Mouse (Mus musculus) Patski (cell line): Measurements from ENCODE around the gene Notch2. TPM values are rescaled to one million over a fixed set of nuclear protein-coding genes. Genes with fewer than 3 reads are reported as not detected.

ENCODE experiments used
- ATAC-seq: fragments of 100-300 bp; one replicate; pipeline ENCODE4 v1.8.0; 2021
- CTCF ChIA-PET: fragments of 350-600 bp; sonication (Branson Sonifier 250); formaldehyde crosslinking; loops from one replicate; lab custom pipeline; 2022; ENCODE audit warnings: inconsistent platforms; lab: Charles Lee
- POLR2A ChIA-PET: fragments of 350-600 bp; sonication (Branson Sonifier 250); formaldehyde crosslinking; loops from one replicate; lab custom pipeline; 2022; ENCODE audit warnings: antibody characterized with exemption, inconsistent platforms; lab: Charles Lee
- DNase-seq: peaks from one replicate; pipeline ENCODE4 v3.0.0-alpha.2; 2011; ENCODE audit warnings: low read depth, low spot score
- H3K27me3 ChIP-seq: fragments of 371-371 bp; one replicate; pipeline ENCODE4 v1.5.1; 2021
- CTCF ChIP-seq: fragments of 100-300 bp; IDR thresholded peaks from one replicate; pipeline ENCODE4 v1.5.1; 2021
- in situ Hi-C: fragments of 300-500 bp; cut with MboI; formaldehyde crosslinking; loops from 3 replicates; pipeline ENCODE4 v1.11.1; 2018; ENCODE audit warnings: low pct_unique_long_range_greater_than_20kb, mixed read lengths
- polyA plus RNA-seq: library from polyadenylated mRNA; unstranded; gene quantifications from one replicate; pipeline ENCODE4 v1.2.3, GENCODE M21; 2021

Gene Notch2
- polyA plus RNA-seq, 1 experiment from 2014 or later = 65.2 TPM

- in situ Hi-C loops = no loop called here
- DNase-seq (no peak), ATAC-seq (no peak)
- H3K27me3 ChIP-seq = no peaks in the 10 kb centered on the region
- ChIA-PET POLR2A (interaction anchor here (1.0 kb wide), 1 partner anchor 10 kb away, joined by 4 read pairs; no protein-coding TSS in a partner anchor), CTCF (interaction anchor here (1.1 to 2.9 kb wide), 5 partner anchors 10 to 136 kb away, joined by 3 to 9 read pairs (median 5); no protein-coding TSS in a partner anchor)
- no peak for TF ChIP-seq CTCF
These were observed 36.6 kb upstream of the Notch2 start for GRCm38 (mm10) chr3:97976706-97977105.

GRCm38 (mm10) chr3:97978710-97979109 is 34.6 kb upstream of the Notch2 start:
- DNase-seq (no peak), ATAC-seq (no peak)
- POLR2A ChIA-PET = no interaction called here
- CTCF ChIA-PET = interaction anchor here (1.4 kb wide), 1 partner anchor 8 kb away, joined by 4 read pairs; no protein-coding TSS in a partner anchor
- in situ Hi-C loops = no loop called here
- H3K27me3 ChIP-seq = no peaks in the 10 kb centered on the region
- no peak for TF ChIP-seq CTCF

GRCm38 (mm10) chr3:97980683-97981327 is 32.5 kb upstream of the Notch2 start:
- DNase-seq (no peak), ATAC-seq (no peak)
- ChIA-PET POLR2A (no interaction called here), CTCF (interaction anchor here (1.4 kb wide), 1 partner anchor 16 kb away, joined by 4 read pairs; no protein-coding TSS in a partner anchor)
- no peaks in the 10 kb centered on the region for H3K27me3 ChIP-seq
- no peak for TF ChIP-seq CTCF
- in situ Hi-C loops = no loop called here

GRCm38 (mm10) chr3:97981376-97981906 is 31.9 kb upstream of the Notch2 start:
- TF ChIP-seq CTCF = no peak
- no peaks in the 10 kb centered on the region for H3K27me3 ChIP-seq
- POLR2A ChIA-PET = no interaction called here
- ATAC-seq = no peak
- CTCF ChIA-PET = interaction anchor here (1.1 to 1.4 kb wide), 3 partner anchors 12 to 34 kb away, joined by 3 to 4 read pairs (median 4); no protein-coding TSS in a partner anchor
- in situ Hi-C loops = no loop called here
- no peak for DNase-seq

GRCm38 (mm10) chr3:97984870-97985506 is 28.3 kb upstream of the Notch2 start:
- ChIA-PET CTCF (interaction anchor here (1.1 to 5.8 kb wide), 3 partner anchors 13 to 349 kb away, joined by 3 to 31 read pairs (median 3); no protein-coding TSS in a partner anchor), POLR2A (interaction anchor here (1.8 kb wide), 1 partner anchor 12 kb away, joined by 7 read pairs; no protein-coding TSS in a partner anchor)
- H3K27me3 ChIP-seq = no peaks in the 10 kb centered on the region
- DNase-seq (no peak), ATAC-seq (no peak)
- in situ Hi-C loops = no loop called here
- no peak for TF ChIP-seq CTCF

GRCm38 (mm10) chr3:97985691-97986090 is 27.6 kb upstream of the Notch2 start:
- H3K27me3 ChIP-seq = no peaks in the 10 kb centered on the region
- ChIA-PET CTCF (interaction anchor here (1.1 to 5.8 kb wide), 5 partner anchors 10 to 348 kb away, joined by 3 to 31 read pairs (median 5); no protein-coding TSS in a partner anchor), POLR2A (interaction anchor here (1.8 kb wide), 1 partner anchor 11 kb away, joined by 7 read pairs; no protein-coding TSS in a partner anchor)
- no peak for TF ChIP-seq CTCF
- in situ Hi-C loops = no loop called here
- DNase-seq (no peak), ATAC-seq (no peak)

GRCm38 (mm10) chr3:97987153-97987552 is 26.2 kb upstream of the Notch2 start:
- no peaks in the 10 kb centered on the region for H3K27me3 ChIP-seq
- TF ChIP-seq CTCF = no peak
- ChIA-PET CTCF (interaction anchor here (1.2 to 5.8 kb wide), 5 partner anchors 9 to 29 kb away, joined by 4 to 31 read pairs (median 5); no protein-coding TSS in a partner anchor), POLR2A (interaction anchor here (0.8 to 0.9 kb wide), 2 partner anchors 11 to 42 kb away, joined by 4 read pairs; no protein-coding TSS in a partner anchor)
- in situ Hi-C loops = no loop called here
- DNase-seq (no peak), ATAC-seq (no peak)

- POLR2A ChIA-PET = no interaction called here
- ATAC-seq = no peak
- in situ Hi-C loops = no loop called here
These were observed 24.6 kb upstream of the Notch2 start for GRCm38 (mm10) chr3:97988756-97989155.

GRCm38 (mm10) chr3:97990576-97990975 is 22.8 kb upstream of the Notch2 start:
- ChIA-PET CTCF (interaction anchor here (1.1 kb wide), 1 partner anchor 65 kb away, joined by 3 read pairs; no protein-coding TSS in a partner anchor), POLR2A (no interaction called here)
- no peak for TF ChIP-seq CTCF
- no peak for ATAC-seq
- no peaks in the 10 kb centered on the region for H3K27me3 ChIP-seq
- no peak for DNase-seq
- in situ Hi-C loops = no loop called here

More at GRCm38 (mm10) chr3:97988756-97989155, 24.6 kb upstream of the Notch2 start:
- no peaks in the 10 kb centered on the region for H3K27me3 ChIP-seq
- CTCF ChIA-PET = interaction anchor here (0.9 to 5.8 kb wide), 7 partner anchors 9 to 29 kb away, joined by 3 to 31 read pairs (median 4); partner anchors contain the start of gene Notch2
- no peak for DNase-seq
- no peak for TF ChIP-seq CTCF

- ATAC-seq (no peak), DNase-seq (no peak)
- no peak for TF ChIP-seq CTCF
- CTCF ChIA-PET = no interaction called here
- POLR2A ChIA-PET = interaction anchor here (0.7 to 1.1 kb wide), 2 partner anchors 22 to 228 kb away, joined by 5 to 8 read pairs; no protein-coding TSS in a partner anchor
- in situ Hi-C loops = no loop called here
- no peaks in the 10 kb centered on the region for H3K27me3 ChIP-seq
These were observed 21.0 kb upstream of the Notch2 start for GRCm38 (mm10) chr3:97992289-97992688.
